Mouse (Mus musculus) MEL (cell line): ENCODE results near the gene Grin3b. TPM values are rescaled to one million over a fixed set of nuclear protein-coding genes. Genes with fewer than 3 reads are reported as not detected.
A peak's percentile ranks its signal among the peaks of the same experiment; 100 is the strongest.

ENCODE experiments used
- DNase-seq: peaks from one replicate; pipeline ENCODE4 v3.0.0; 2011; ENCODE audit warnings: low read depth, low spot score
- H3K27ac ChIP-seq: 2 replicates; pipeline ENCODE4 v1.5.1; 2012; ENCODE audit warnings: low read depth, mild to moderate bottlenecking, control low read depth, low read length, moderate library complexity; ENCODE audit not compliant: control insufficient read depth
- H3K27me3 ChIP-seq, 2 experiments: fragments of 150-350 bp in 1 of 2; sonication (generic) in 1 of 2; 2 replicates each; pipeline ENCODE4 v1.6.1; 2012; ENCODE audit warnings: low read length in 2 of 2, mild to moderate bottlenecking in 2 of 2, improper control_type of control experiment in 1 of 2, moderate library complexity in 1 of 2; ENCODE audit not compliant: insufficient read depth in 2 of 2, control insufficient read depth in 1 of 2
- H3K36me3 ChIP-seq, 2 experiments: 2 replicates each; pipeline ENCODE4 v1.6.1; 2012 to 2014; ENCODE audit warnings: low read length in 2 of 2, improper control_type of control experiment in 1 of 2, inconsistent platforms in 1 of 2, mild to moderate bottlenecking in 1 of 2; ENCODE audit not compliant: insufficient read depth in 2 of 2, control insufficient read depth in 1 of 2
- H3K4me1 ChIP-seq, 2 experiments: fragments of 150-350 bp in 1 of 2; sonication (generic) in 1 of 2; 2 replicates each; pipeline ENCODE4 v1.6.1; 2012; ENCODE audit warnings: low read length in 2 of 2, improper control_type of control experiment in 1 of 2, mild to moderate bottlenecking in 1 of 2; ENCODE audit not compliant: insufficient read depth in 2 of 2, control insufficient read depth in 1 of 2
- H3K4me3 ChIP-seq, 2 experiments: fragments of 150-350 bp in 1 of 2; sonication (generic) in 1 of 2; 2 replicates each; pipeline ENCODE4 v1.5.1; 2012; ENCODE audit warnings: low read depth in 2 of 2, low read length in 2 of 2, mild to moderate bottlenecking in 2 of 2, moderate library complexity in 2 of 2, control low read depth in 1 of 2, improper control_type of control experiment in 1 of 2; ENCODE audit not compliant: control insufficient read depth in 1 of 2, insufficient read depth in 1 of 2
- H3K79me2 ChIP-seq: 2 replicates; pipeline ENCODE4 v1.6.1; 2012; ENCODE audit warnings: mild to moderate bottlenecking, low read length, moderate library complexity; ENCODE audit not compliant: control insufficient read depth, poor library complexity, insufficient read depth
- H3K9ac ChIP-seq: 2 replicates; pipeline ENCODE4 v1.6.1; 2012; ENCODE audit warnings: low read depth, mild to moderate bottlenecking, control low read depth, low read length, moderate library complexity; ENCODE audit not compliant: control insufficient read depth, poor library complexity, severe bottlenecking
- H3K9me3 ChIP-seq: fragments of 150-350 bp; sonication (generic); replicated peaks from 2 replicates; pipeline ENCODE4 v1.6.1; 2012; ENCODE audit warnings: mild to moderate bottlenecking, low read length, improper control_type of control experiment, moderate library complexity; ENCODE audit not compliant: insufficient read depth
- ELF1 ChIP-seq: IDR thresholded peaks from 2 replicates; pipeline ENCODE4 v1.6.1; 2014; ENCODE audit warnings: low read depth, mild to moderate bottlenecking, inconsistent platforms, low read length, improper control_type of control experiment, moderate library complexity
- EP300 ChIP-seq, 2 experiments: IDR thresholded peaks; 2 replicates each; pipeline ENCODE4 v1.6.1; 2011; ENCODE audit warnings: improper control_type of control experiment in 2 of 2, low read length in 2 of 2, low read depth in 1 of 2, mild to moderate bottlenecking in 1 of 2
- JUND ChIP-seq: IDR thresholded peaks from 2 replicates; pipeline ENCODE4 v1.6.1; 2011; ENCODE audit warnings: low read depth, mild to moderate bottlenecking, improper control_type of control experiment, low read length
- KAT2A ChIP-seq: conservative IDR thresholded peaks from 2 replicates; pipeline ENCODE4 v1.6.1; 2012; ENCODE audit warnings: low read depth, low read length, improper control_type of control experiment, inconsistent platforms
- MAX ChIP-seq: IDR thresholded peaks from 2 replicates; pipeline ENCODE4 v1.6.1; 2011; ENCODE audit warnings: low read length, improper control_type of control experiment
- MXI1 ChIP-seq: IDR thresholded peaks from 2 replicates; pipeline ENCODE4 v1.6.1; 2011; ENCODE audit warnings: mild to moderate bottlenecking, low read depth, low read length, improper control_type of control experiment
- MYB ChIP-seq: IDR thresholded peaks from 2 replicates; pipeline ENCODE4 v1.6.1; 2011; ENCODE audit warnings: mild to moderate bottlenecking, low read depth, low read length, improper control_type of control experiment
- MYC ChIP-seq: IDR thresholded peaks from 2 replicates; pipeline ENCODE4 v1.6.1; 2011; ENCODE audit warnings: low read depth, mild to moderate bottlenecking, low read length, improper control_type of control experiment, moderate library complexity
- NELFE ChIP-seq: IDR thresholded peaks from 2 replicates; pipeline ENCODE4 v1.6.1; 2011; ENCODE audit warnings: low read depth, low read length, improper control_type of control experiment
- POLR2A ChIP-seq, 2 experiments: IDR thresholded peaks; 2 replicates each; pipeline ENCODE4 v1.6.1; 2011 to 2012; ENCODE audit warnings: low read length in 2 of 2, mild to moderate bottlenecking in 2 of 2, control low read depth in 1 of 2, improper control_type of control experiment in 1 of 2, low read depth in 1 of 2, moderate library complexity in 1 of 2; ENCODE audit not compliant: control insufficient read depth in 1 of 2, insufficient read depth in 1 of 2, poor library complexity in 1 of 2
- RAD21 ChIP-seq: IDR thresholded peaks from 2 replicates; pipeline ENCODE4 v1.6.1; 2011; ENCODE audit warnings: mild to moderate bottlenecking, low read depth, low read length, improper control_type of control experiment
- SIN3A ChIP-seq: IDR thresholded peaks from 2 replicates; pipeline ENCODE4 v1.6.1; 2012; ENCODE audit warnings: low read length, improper control_type of control experiment, inconsistent platforms
- TBP ChIP-seq: IDR thresholded peaks from 2 replicates; pipeline ENCODE4 v1.8.0; 2011; ENCODE audit warnings: low read depth, low read length, improper control_type of control experiment
- USF2 ChIP-seq, 2 experiments: IDR thresholded peaks; 2 replicates each; pipeline ENCODE4 v1.6.1; 2011 to 2012; ENCODE audit warnings: improper control_type of control experiment in 2 of 2, low read length in 2 of 2, borderline replicate concordance in 1 of 2, inconsistent platforms in 1 of 2, low read depth in 1 of 2, mild to moderate bottlenecking in 1 of 2; ENCODE audit not compliant: insufficient read depth in 1 of 2
- ZKSCAN1 ChIP-seq: IDR thresholded peaks from 2 replicates; pipeline ENCODE4 v1.6.1; 2012; ENCODE audit warnings: low read depth, mild to moderate bottlenecking, inconsistent platforms, low read length, improper control_type of control experiment, moderate library complexity
- polyA plus RNA-seq, 2 experiments: library from polyadenylated mRNA; stranded (reverse) in 1 of 2; unstranded in 1 of 2; fragments of >175 nt in 1 of 2; fragments of >200 nt in 1 of 2; gene quantifications; 2 replicates each; pipeline versions ENCODE4 v1.2.1 to v1.2.4; 2012; ENCODE audit warnings: low replicate concordance in 2 of 2, low read depth in 1 of 2; ENCODE audit not compliant: insufficient read length in 2 of 2, insufficient read depth in 1 of 2, missing spikeins in 1 of 2
- total RNA-seq: library from RNA; depleted of rRNA; stranded (reverse); fragments of 300-350 nt; gene quantifications from 2 replicates; pipeline ENCODE4 v1.2.3, GENCODE M21; 2012

The Grin3b gene
- total and polyA plus RNA-seq, 3 experiments = 0.42 to 1.1 TPM; not detected in 1

DNA sequence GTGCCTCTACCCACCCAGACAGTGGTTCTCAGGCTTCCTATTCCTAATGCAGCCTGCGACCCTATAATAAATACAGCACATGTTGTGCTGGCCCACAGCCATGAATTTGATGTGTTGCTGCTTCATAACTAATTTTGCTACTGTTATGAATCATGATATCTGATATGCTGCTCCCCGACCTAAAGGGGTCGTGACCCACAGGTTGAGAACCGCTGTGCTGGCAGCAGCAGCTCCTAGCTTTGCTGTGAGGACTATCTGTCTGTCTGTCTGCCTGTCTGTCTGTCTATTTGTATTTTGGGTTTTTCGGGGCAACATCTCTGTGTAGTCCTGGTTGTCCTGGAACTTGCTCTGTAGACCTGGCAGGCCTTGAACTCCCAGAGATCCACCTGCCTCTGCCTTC lies 53.2 kb downstream of the Grin3b start:
- Histone ChIP-seq H3K79me2 (no peaks in the 10 kb centered on the region), H3K4me1 (peaks cover 4 to 28% of the 10 kb centered on the region in 2 experiments; a peak in 3 of 4 replicates), H3K9ac (peak overlapping the region; percentile 51), H3K27ac (peak overlapping the region; percentile 74), H3K9me3 (no peaks in the 10 kb centered on the region), H3K4me3 (no peak overlapping the region), H3K36me3 (peaks cover 2 to 23% of the 10 kb centered on the region in 2 experiments; a peak in 3 of 4 replicates), H3K27me3 (no peaks in the 10 kb centered on the region)
- peak; percentile 47 for DNase-seq
- TF ChIP-seq EP300 (IDR thresholded peaks at IDR 0.05; ENCODE audit: low read depth in 1 of 2, low read length in 2 of 2) (no peak), KAT2A (no peak), MYB (no peak), USF2 (IDR thresholded peaks at IDR 0.05; ENCODE audit: borderline replicate concordance in 1 of 2, insufficient read depth in 1 of 2, low read depth in 1 of 2, low read length in 2 of 2) (no peak), MXI1 (0 out of 2 replicates have a peak, but pooled peaks have one; percentile 25), MAX (peak; percentile 37; the same call in 1 of the 2 replicates), MYC (0 out of 2 replicates have a peak, but pooled peaks have one; percentile 2), ELF1 (0 out of 2 replicates have a peak, but pooled peaks have one; percentile 2), TBP (no peak), RAD21 (no peak)

- no peaks in the 10 kb centered on the region for H3K79me2 ChIP-seq
- no peak for TF ChIP-seq MAX
- TF ChIP-seq POLR2A (IDR thresholded peaks at IDR 0.05; ENCODE audit: control insufficient read depth in 1 of 2, insufficient read depth in 1 of 2, low read depth in 1 of 2, low read length in 2 of 2, poor library complexity in 1 of 2) = 0 out of 4 replicates have a peak, but pooled peaks of 1 of the 2 experiments have one; percentile 28
- peak; percentile 23; the same call in 1 of the 2 replicates for TF ChIP-seq SIN3A
- 0 out of 2 replicates have a peak, but pooled peaks have one; percentile 0 for TF ChIP-seq ELF1
- no peak for TF ChIP-seq ZKSCAN1
- TF ChIP-seq NELFE = no peak
- 0 out of 2 replicates have a peak, but pooled peaks have one; percentile 12 for TF ChIP-seq TBP
- TF ChIP-seq MYB = no peak
- no peak for TF ChIP-seq JUND
- peaks cover 2 to 23% of the 10 kb centered on the region in 2 experiments; a peak in 3 of 4 replicates for H3K4me1 ChIP-seq
- 0 out of 4 replicates have a peak overlapping the region, but pooled peaks of 1 of the 2 experiments have one; percentile 16 for H3K4me3 ChIP-seq
- no peaks in the 10 kb centered on the region for H3K9me3 ChIP-seq
- DNase-seq = peak; percentile 74
- H3K27me3 ChIP-seq = no peaks in the 10 kb centered on the region
- peak overlapping the region; percentile 51 for H3K9ac ChIP-seq
- H3K27ac ChIP-seq = peak overlapping the region; percentile 74
- H3K36me3 ChIP-seq = peaks cover 2 to 20% of the 10 kb centered on the region in 2 experiments; a peak in 3 of 4 replicates
Observed at GRCm38 (mm10) chr10:80024229-80025043, 53.9 kb downstream of the Grin3b start.
